Mouse (Mus musculus): ENCODE results near the gene Serpini1. TPM values are rescaled to one million over a fixed set of nuclear protein-coding genes. Genes with fewer than 3 reads are reported as not detected.

Serpini1 gene
- polyA plus RNA-seq (2012; rRNA removed) = 0.41 and 2.0 TPM in 2 replicates

DNA sequence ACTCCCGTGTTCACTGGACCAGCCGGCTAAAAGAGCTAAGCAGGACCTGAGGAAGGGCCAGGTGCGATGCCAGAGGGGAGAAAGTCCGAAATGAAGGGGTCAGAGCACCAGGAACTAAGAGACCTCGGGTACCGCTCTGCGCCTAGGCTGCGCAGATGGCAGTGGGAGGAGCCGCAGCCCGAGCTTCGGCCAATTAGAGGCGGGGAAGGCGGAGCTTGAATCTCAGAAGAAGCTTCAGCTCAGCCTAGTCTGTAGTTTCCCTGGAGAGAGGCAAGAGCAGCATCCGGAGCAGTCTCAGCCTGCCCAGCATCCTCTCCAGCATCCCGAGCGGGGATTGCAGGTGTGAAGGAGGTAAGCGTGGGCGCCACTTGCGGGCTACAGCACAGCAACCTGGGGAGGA, at the start of gene Serpini1:
Gene Serpini1 (plus strand): TSS at position 256 of the 400 bp plus-strand sequence.
- Histone ChIP-seq H3K36me3 (ENCODE audit: control insufficient read depth, insufficient read depth, low read length) (no peaks in the 10 kb centered on the region), H3K4me1 (ENCODE audit: control insufficient read depth, insufficient read depth, insufficient read length, low read length) (peaks cover 2% of the 10 kb centered on the region; the same call in 1 of the 2 replicates), H3K27ac (ENCODE audit: insufficient read depth, low read depth, low read length) (peak within 1 kb of the TSS; percentile 61), H3K4me3 (ENCODE audit: low read depth, low read length) (peak within 1 kb of the TSS; percentile 67), H3K27me3 (ENCODE audit: control insufficient read depth, insufficient read depth, low read length) (no peaks in the 10 kb centered on the region)
- TF ChIP-seq POLR2A (IDR thresholded peaks at IDR 0.05; ENCODE audit: low read depth, low read length) = peak; percentile 64
- no peak for TF ChIP-seq CTCF (IDR thresholded peaks at IDR 0.05; ENCODE audit: extremely low read depth, insufficient read length, insufficient replicate concordance, low read depth, low read length)
- WGBS = under 1% methylated on average over 19 of the region's 19 CpGs

DNA sequence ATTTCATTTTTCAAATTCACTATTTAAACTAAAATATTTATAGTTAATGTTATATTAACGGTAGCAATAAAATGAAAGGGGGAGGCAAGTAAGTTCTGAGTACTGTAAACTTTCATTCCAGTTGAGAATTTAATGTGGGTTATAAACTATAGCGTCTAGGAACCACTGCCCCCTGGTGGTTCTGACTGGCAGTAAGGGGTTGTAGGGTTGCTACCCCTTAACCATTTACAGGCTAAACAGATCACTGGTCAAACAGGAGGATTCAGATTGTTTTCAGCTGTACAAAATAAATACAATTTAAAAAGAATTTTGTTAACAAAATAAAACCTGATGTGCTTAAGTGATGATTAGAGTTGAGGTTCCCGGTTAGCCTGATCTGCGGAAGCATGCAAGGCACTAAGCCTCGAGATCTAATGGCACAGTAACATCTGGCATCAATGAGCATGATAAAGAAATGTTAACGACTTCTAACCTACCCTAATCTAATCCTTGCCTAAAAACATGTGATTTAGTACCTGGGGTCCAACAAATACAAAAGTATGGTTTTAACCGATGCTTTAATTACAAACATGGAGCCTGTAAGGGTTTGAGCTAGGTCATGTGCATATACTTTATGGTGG, 39.6 kb upstream of the Serpini1 start:
- Histone ChIP-seq H3K27ac (ENCODE audit: insufficient read depth, low read depth, low read length) (no peak overlapping the region), H3K4me3 (ENCODE audit: low read depth, low read length) (no peak overlapping the region), H3K36me3 (ENCODE audit: control insufficient read depth, insufficient read depth, low read length) (peaks cover 23% of the 10 kb centered on the region), H3K27me3 (ENCODE audit: control insufficient read depth, insufficient read depth, low read length) (no peaks in the 10 kb centered on the region), H3K4me1 (ENCODE audit: control insufficient read depth, insufficient read depth, insufficient read length, low read length) (peaks cover 3% of the 10 kb centered on the region; the same call in 1 of the 2 replicates)
- WGBS = 68% methylated on average over 7 of the region's 7 CpGs
- no peak; the same call in 1 of the 2 replicates for TF ChIP-seq CTCF (IDR thresholded peaks at IDR 0.05; ENCODE audit: extremely low read depth, insufficient read length, insufficient replicate concordance, low read depth, low read length)
- TF ChIP-seq POLR2A (IDR thresholded peaks at IDR 0.05; ENCODE audit: low read depth, low read length) = no peak

DNA sequence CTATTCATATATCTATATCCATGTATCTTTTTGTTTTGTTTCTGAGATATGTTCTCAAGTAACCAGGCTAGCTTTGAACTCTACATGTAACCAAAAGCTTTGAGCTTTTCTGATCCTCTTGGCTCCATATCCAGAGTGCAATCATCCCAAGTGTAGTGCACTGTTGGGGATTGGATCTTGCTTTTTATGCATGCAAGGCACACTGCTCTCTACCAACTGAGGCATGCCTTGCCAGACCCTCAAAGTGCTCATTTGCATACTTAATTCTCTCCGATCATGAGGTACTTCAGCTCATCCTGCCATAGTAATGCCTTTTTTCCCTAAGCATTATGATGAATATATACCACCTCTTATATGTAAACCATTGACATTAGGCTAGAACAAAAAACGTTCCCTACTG, 36.0 kb upstream of the Serpini1 start:
- Histone ChIP-seq H3K4me3 (ENCODE audit: low read depth, low read length) (no peak overlapping the region), H3K36me3 (ENCODE audit: control insufficient read depth, insufficient read depth, low read length) (peaks cover 22% of the 10 kb centered on the region), H3K4me1 (ENCODE audit: control insufficient read depth, insufficient read depth, insufficient read length, low read length) (peaks cover 8% of the 10 kb centered on the region; the same call in 1 of the 2 replicates), H3K27me3 (ENCODE audit: control insufficient read depth, insufficient read depth, low read length) (no peaks in the 10 kb centered on the region), H3K27ac (ENCODE audit: insufficient read depth, low read depth, low read length) (no peak overlapping the region)
- TF ChIP-seq CTCF (IDR thresholded peaks at IDR 0.05; ENCODE audit: extremely low read depth, insufficient read length, insufficient replicate concordance, low read depth, low read length) = no peak
- TF ChIP-seq POLR2A (IDR thresholded peaks at IDR 0.05; ENCODE audit: low read depth, low read length) = no peak
- WGBS = 86% methylated on average over 2 of the region's 2 CpGs

GRCm38 (mm10) chr3:75522527-75522926, 34.8 kb upstream of the Serpini1 start:
- TF ChIP-seq POLR2A (IDR thresholded peaks at IDR 0.05; ENCODE audit: low read depth, low read length) = no peak
- TF ChIP-seq CTCF (IDR thresholded peaks at IDR 0.05; ENCODE audit: extremely low read depth, insufficient read length, insufficient replicate concordance, low read depth, low read length) = no peak
- no peak overlapping the region for H3K4me3 ChIP-seq (ENCODE audit: low read depth, low read length)
- 43% methylated on average over 1 of the region's 1 CpGs for WGBS
- H3K27ac ChIP-seq (ENCODE audit: insufficient read depth, low read depth, low read length) = peak overlapping the region; percentile 9; the same call in 1 of the 2 replicates
- H3K27me3 ChIP-seq (ENCODE audit: control insufficient read depth, insufficient read depth, low read length) = no peaks in the 10 kb centered on the region
- peaks cover 28% of the 10 kb centered on the region for H3K36me3 ChIP-seq (ENCODE audit: control insufficient read depth, insufficient read depth, low read length)
- H3K4me1 ChIP-seq (ENCODE audit: control insufficient read depth, insufficient read depth, insufficient read length, low read length) = peaks cover 8% of the 10 kb centered on the region; the same call in 1 of the 2 replicates

GRCm38 (mm10) chr3:75531074-75531473, 26.3 kb upstream of the Serpini1 start:
- H3K27ac ChIP-seq (ENCODE audit: insufficient read depth, low read depth, low read length) = no peak overlapping the region
- peaks cover 20% of the 10 kb centered on the region for H3K36me3 ChIP-seq (ENCODE audit: control insufficient read depth, insufficient read depth, low read length)
- WGBS = 86% methylated on average over 3 of the region's 3 CpGs
- H3K4me3 ChIP-seq (ENCODE audit: low read depth, low read length) = no peak overlapping the region
- TF ChIP-seq POLR2A (IDR thresholded peaks at IDR 0.05; ENCODE audit: low read depth, low read length) = no peak
- TF ChIP-seq CTCF (IDR thresholded peaks at IDR 0.05; ENCODE audit: extremely low read depth, insufficient read length, insufficient replicate concordance, low read depth, low read length) = no peak
- H3K4me1 ChIP-seq (ENCODE audit: control insufficient read depth, insufficient read depth, insufficient read length, low read length) = no peaks in the 10 kb centered on the region
- no peaks in the 10 kb centered on the region for H3K27me3 ChIP-seq (ENCODE audit: control insufficient read depth, insufficient read depth, low read length)

DNA sequence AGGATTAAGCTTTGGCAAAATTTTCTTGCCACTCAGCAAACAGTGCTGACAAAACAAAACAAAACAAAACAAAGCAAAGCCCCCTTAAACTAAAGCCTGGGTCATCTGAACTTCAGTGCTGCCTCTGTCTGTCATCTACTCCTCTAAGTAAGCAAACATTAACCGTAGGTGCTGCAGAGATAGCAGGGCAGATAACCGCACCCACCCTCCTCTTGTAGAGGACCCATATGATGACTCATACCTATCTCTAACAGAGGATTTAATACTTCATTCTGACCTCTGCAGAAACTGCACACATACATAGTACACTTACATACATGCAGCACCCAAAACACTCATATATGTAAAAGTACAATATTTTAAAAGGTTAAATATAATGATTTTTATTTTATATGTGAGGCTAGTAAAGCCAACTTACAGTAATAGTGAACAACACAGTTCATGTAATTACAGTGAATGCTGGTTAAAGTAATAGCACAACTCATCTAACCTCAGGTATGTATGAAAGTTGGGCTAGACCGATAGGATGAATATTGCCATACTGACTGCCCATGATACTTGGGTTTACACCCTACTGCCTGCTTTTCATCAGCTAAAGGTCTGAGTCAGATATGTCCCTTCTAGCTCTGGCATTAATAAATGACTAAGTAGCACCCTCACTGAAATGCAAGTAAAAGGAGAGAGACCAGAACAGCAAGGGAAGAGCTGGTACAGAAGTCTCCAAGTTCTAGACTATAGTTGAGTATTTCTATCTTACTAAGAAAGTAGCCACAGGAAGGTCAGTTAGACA, 23.1 kb upstream of the Serpini1 start:
- H3K27me3 ChIP-seq (ENCODE audit: control insufficient read depth, insufficient read depth, low read length) = no peaks in the 10 kb centered on the region
- 49% methylated on average over 3 of the region's 3 CpGs for WGBS
- H3K27ac ChIP-seq (ENCODE audit: insufficient read depth, low read depth, low read length) = no peak overlapping the region
- TF ChIP-seq POLR2A (IDR thresholded peaks at IDR 0.05; ENCODE audit: low read depth, low read length) = no peak
- TF ChIP-seq CTCF (IDR thresholded peaks at IDR 0.05; ENCODE audit: extremely low read depth, insufficient read length, insufficient replicate concordance, low read depth, low read length) = no peak
- no peaks in the 10 kb centered on the region for H3K4me1 ChIP-seq (ENCODE audit: control insufficient read depth, insufficient read depth, insufficient read length, low read length)
- H3K36me3 ChIP-seq (ENCODE audit: control insufficient read depth, insufficient read depth, low read length) = peaks cover 16% of the 10 kb centered on the region
- H3K4me3 ChIP-seq (ENCODE audit: low read depth, low read length) = no peak overlapping the region

- no peak for TF ChIP-seq POLR2A (IDR thresholded peaks at IDR 0.05; ENCODE audit: low read depth, low read length)
- no peak for TF ChIP-seq CTCF (IDR thresholded peaks at IDR 0.05; ENCODE audit: extremely low read depth, insufficient read length, insufficient replicate concordance, low read depth, low read length)
- Histone ChIP-seq H3K27me3 (ENCODE audit: control insufficient read depth, insufficient read depth, low read length) (no peaks in the 10 kb centered on the region), H3K36me3 (ENCODE audit: control insufficient read depth, insufficient read depth, low read length) (peaks cover 13% of the 10 kb centered on the region), H3K27ac (ENCODE audit: insufficient read depth, low read depth, low read length) (no peak overlapping the region), H3K4me3 (ENCODE audit: low read depth, low read length) (no peak overlapping the region), H3K4me1 (ENCODE audit: control insufficient read depth, insufficient read depth, insufficient read length, low read length) (no peaks in the 10 kb centered on the region)
- 86% methylated on average over 4 of the region's 4 CpGs for WGBS
Observed at GRCm38 (mm10) chr3:75541259-75541658, 16.1 kb upstream of the Serpini1 start.

Measured in small intestine, adult 2 months (tissue).